Mouse (Mus musculus) thymus, postnatal 25 days (tissue): ENCODE results near the gene Rnf212.
A peak's percentile ranks its signal among the peaks of the same experiment; 100 is the strongest.

Experiments used
- DNase-seq: peaks from one replicate; pipeline ENCODE4 v3.0.0; 2022

The Rnf212 gene

DNA sequence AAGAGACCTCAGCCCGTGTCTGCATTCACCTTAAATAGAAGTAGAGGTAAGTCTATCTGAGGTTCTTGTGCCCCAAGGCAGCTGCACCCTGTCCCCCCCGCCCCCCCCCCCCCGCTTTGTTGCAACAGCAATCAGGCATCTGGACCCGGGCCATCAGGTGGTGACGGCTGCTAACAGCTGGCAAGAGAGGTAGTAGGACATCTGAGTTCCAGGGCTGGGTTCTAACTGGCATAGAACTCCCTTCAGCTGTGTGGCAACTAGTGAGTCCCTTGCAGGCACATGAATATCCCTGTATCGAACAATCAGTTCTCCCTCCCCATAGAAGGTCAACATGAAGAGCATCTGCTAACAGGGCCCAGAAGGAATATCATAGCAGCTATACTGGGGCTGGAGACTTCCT lies 62.8 kb downstream of the Rnf212 start:
- no peak for DNase-seq

DNA sequence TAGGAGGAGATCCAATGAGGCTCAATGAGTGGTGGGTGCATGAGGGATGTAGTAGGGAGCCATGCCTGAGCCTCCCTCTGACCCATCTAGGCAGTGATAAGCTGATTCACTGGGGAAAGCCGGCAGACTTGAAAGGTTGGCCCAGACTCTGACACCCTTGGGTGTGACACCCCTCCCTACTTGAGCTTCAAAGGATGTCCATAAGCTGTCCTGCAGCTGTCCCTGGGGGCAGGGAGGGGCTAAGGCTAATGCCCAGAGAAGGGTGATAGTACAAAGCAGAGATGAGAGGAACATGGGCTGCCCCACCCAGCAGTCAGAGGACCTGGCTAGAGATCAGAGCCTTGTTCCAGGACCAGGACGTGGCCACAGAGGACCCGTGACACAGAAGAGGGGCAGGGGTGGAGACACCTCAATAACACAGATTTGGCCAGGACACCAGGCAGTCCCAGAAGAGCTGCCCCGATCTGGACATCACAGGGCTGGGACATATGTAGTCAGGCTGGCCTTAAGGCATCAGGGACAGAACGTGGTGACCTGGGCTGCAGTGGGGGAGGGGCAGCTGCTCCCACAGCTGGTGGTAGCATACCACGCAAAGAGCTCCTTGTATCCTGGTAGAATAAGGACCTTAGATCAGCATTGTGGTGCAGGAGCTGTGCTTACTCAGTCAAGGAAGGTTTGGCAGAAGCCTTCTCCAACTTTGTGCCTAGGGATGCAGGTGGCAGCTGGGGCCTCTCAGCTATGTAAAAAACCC lies 65.6 kb downstream of the Rnf212 start:
- no peak for DNase-seq

DNA sequence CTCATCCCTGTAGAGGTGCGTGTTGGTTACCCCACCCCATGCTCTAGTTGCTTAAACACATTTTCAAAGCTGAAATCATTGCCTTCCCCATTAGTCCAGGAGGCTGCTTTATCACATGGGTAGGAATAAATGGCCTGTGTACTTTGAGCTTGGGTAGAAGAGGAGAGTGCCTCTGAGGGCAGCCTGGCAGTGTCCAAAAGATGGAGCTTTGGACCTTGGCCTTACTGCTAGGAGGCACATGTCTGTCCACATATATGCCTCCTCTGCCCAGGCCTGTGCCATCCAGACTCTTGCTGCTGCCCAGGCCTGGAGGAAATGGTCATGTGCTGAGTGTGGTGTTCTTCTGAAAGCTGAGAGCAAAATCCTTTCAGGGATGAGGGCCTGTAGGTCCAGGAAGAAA lies 66.4 kb downstream of the Rnf212 start:
- DNase-seq: no peak

DNA sequence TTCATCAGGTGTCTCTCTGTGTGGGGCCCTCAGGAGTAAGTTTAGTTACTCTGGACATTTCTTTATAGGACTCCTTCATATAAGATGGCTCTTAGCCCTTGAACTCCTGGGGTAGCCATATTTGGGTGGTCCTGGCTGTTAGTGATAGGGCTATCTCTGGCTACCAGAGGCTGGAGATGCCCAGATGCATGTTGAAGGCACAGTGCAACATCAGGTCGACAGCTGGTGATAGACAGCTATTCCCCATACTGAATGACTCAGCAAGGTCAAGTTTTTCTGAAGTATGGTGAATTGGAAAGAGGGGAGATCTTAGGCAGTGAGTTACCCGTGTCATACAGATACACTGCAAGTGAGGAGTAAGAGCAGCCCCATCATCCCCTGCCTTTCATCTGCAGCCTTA lies 67.0 kb downstream of the Rnf212 start:
- no peak for DNase-seq

DNA sequence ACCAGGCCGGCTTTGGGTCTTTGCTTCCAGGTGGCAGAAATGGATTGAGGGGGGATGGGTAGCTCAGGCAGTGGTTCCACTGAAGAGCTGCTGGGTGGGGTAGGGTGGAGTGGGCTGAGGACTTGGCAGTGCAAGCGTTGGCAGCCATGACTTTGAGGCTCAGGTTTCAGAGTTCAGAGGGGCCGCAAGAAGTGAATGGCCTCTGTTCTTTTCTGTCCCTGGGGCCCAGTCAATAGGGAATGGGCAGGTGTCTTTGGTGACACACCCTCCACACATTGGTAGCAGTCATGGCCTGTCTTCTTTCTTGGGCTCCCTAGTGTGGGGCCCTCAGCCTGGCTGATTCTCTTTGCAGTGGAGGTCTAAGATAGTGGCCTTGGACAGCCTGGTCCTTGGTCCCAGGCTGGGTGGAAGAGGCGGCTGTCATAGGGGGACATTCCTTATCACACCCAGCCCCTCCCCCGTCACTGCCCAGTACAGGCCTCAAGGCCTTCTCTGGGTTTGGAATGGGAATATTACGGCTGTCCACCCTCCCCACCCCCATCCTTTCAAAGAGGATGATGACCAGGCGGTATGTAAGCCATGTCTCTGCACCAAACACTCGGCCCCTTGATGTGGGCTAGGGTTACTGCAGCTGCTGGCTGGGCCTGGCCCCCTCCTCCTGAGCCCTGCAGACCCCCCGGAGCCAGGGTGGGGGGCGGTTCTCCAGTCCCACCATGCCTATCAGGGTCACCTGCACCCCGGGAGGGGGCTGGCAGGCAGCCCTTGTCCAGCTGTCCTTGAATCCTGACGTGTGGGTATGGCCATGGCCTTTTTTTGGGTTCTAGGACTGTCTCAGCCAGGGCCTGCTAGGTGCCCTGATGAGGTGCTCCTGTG lies 70.8 kb downstream of the Rnf212 start:
- DNase-seq: no peak

DNA sequence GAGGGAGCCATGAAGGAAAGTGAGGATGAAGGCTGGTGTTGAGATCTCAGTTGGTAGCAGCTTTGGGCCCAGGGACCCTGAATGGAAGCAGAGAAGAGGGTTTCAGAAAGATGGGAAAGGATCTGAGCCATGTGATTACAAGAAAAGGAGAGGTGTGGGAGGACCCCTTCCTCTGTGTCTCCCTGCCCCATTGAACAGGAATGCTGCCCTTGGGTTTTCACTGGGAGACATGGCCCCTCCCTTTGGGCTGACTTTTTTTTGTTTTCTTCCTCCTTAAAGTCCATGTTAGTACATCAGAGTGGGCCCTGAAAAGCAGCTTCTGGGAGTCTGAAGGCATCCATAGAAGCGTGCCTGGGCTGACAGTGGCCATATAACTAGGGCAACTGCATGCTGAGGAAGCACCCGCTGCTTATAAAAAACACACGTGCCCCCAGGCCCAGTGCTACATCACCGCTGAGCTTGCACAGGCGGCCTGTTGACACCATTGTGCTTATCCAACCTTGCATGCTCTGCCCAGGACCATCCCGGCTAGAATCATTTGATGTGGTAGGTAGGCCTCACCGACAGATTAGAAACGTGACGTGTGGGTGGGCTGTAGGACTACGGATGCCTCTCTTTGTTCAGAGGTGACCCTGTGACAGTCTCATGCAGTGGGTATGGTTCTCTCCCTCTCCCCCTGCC lies 73.3 kb downstream of the Rnf212 start:
- no peak for DNase-seq

DNA sequence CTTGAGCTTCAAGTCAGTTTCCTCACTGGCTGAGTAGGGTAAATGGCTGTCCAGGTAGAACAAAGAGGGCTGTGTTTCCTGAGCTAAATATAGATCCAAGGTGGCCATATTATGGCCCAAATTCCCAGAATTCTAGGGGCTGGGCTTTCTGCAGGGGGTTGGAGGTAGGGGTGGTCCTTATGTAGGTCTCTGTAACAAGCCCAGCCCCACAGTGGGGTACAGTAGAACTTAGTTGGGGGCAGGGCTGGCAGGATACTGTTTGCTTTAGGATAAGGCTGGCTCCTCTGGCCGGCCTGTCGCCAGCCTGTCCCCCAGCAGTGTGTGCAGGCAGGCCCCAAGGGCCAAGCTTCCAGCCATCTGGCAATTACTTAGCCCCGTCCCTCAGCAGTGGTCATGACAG lies 74.4 kb downstream of the Rnf212 start:
- no peak for DNase-seq

DNA sequence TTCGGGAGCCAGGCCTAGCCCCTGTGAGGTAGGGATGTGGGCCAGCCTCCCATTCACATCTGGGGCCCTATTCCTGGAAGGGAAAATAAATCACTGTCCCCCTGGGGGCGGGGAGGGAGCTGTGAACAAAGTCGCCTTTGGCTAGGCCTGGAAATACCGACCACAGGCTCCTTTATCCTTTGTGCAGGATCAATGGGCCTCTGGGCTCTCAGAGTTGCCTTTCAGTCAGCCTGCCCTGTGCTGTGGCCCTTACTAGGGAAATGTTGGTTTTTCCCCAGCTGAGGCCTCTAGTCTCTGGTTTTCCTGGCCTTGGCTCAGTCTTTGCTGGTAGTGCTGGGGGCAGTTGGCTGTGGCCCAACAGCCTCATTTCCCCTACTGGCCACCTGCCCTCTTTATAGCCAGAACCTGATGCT lies 77.4 kb downstream of the Rnf212 start:
- no peak for DNase-seq

DNA sequence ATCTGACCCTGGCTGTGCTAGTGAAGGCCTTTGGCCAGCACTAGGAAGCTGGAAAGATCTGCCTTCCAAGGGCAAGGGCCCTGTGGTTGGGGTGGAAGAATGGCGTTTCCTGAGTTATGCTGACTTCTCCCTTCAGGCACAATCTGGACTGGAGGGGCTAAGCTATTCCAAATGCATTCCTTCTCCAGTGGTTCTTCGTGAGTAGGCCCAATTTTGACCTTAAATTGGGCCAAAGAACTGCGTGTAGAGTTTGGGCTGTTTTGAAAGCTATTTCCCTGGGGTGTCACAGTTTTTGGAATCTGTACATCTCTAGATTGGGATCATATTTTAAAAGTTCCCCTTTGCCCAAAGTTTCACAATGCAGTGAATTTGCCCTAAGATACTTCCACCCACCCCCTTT lies 78.2 kb downstream of the Rnf212 start:
- no peak for DNase-seq

DNA sequence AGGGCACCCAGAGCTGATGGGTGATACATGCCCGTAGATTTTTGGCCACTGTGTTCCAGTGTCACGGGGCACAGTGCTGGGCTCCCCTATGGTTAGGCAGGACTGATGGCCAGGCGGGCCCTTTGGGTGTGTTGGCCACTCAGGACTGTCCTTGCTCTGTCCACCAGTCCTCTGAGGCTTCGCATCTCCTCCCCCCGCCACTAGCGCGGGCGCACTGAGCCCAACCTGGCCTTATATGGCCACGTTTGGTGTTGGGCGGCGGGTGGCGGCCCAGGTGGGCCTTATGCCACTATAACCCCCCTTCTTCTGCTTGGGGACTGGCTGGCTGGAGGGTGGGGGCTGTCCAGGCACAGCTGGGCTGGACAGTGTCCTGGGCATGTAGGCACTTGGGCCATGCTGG lies 78.9 kb downstream of the Rnf212 start:
- no peak for DNase-seq

DNA sequence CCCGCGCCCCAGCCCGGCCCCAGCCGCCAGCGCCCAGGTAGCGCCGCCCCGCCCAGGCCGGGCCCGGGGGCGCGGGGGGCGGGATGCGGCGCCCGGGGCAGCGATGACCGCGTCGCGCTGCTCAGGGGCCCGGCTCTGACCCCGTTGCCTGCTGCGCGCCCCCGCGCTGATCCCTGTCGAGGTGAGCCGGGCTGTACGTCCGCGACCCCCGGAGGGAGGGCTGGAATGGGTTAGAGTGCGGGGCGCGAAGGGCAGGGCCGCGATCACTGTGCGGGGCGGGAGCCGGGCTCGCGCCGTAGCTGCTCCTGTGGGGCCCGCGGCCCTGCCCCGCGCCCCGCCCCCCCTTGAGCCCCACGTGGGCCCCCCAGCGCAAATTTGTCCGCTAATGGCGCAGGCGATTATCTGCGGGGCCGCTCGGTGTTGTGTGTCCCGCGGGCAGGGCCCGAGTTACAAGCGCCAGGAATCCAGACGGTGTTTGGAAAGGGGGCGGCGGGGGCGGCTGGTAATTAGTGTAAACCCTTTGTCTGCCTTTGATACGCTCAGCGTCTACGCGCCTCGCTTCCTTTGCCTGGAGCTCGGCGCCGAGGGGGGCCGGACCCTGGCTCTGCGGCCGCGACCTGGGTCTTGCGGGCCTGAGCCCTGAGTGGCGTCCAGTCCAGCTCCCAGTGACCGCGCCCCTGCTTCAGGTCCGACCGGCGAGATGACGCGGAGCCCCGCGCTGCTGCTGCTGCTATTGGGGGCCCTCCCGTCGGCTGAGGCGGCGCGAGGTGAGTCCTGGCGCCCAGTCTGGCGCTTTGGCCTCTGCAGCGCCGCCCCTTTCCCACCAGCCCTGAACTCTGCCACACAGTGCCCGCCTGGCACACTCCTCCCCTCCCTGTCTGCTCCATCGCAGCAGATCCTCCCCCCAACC lies 80.2 kb downstream of the Rnf212 start:
- DNase-seq: peak; percentile 22

DNA sequence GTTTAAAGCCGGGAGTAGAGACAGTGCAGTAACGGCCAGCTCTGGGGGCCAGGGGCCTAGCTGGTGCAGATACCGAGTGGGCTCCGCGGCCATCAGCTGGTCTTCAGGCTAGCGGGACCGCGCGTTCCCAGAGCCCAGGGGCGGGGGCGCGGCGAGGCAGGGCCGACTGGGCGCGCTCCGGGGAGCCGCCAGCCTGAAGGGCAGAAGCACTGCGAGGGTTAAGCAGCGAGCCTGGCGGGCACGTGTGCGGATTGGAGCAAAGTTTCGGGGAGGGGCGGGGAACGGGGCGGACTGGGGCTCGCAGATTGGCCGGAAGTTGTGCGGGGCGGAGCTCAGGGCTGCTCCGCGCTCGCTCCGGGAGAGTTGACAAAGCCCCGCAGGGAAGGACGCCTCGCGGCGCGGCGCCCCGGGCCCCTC lies 80.9 kb downstream of the Rnf212 start:
- peak; percentile 87 for DNase-seq

DNA sequence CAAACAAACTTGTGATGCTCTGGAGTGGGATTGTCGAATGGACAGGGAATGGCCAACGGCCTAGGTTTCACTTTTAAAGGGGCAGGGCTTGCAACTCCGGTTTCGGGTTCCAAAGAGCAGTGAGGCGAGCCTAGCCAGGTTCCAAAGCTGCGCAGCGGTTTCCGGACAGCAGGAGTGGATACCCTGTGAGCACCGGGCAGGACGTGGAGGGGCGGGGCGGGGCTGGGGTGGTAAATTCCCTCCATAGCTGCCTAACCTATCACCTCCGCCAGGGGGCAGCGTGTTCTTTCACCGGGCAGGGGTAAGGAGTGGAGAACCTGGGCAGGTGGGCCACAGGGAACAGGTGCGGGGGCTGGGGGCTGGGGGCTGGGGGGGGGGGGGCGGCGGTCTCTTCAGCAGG lies 82.5 kb downstream of the Rnf212 start, which contains the start of gene Fgfrl1:
Gene Fgfrl1, plus strand, starts transcription at position 112 of the 400 bp plus-strand sequence.
- DNase-seq: peak; percentile 75

DNA sequence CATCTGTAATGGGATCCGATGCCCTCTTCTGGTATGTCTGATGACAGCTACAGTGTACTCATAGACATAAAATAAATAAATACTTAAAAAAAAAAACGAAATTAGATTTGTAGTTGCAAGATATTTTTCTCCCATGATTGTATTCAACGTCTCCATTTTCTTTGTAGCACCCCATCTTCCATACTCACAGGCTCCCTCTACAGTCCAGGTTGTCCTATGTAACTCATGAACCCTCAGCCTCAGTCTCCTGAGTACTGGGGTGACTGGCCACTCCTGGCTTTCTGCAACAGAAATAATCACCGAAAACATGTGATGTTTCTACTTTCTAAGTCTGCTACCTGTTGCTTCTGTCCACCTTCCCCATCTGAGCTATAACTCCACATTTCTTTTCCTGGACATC lies 83.6 kb downstream of the Rnf212 start:
- peak; percentile 14 for DNase-seq

DNA sequence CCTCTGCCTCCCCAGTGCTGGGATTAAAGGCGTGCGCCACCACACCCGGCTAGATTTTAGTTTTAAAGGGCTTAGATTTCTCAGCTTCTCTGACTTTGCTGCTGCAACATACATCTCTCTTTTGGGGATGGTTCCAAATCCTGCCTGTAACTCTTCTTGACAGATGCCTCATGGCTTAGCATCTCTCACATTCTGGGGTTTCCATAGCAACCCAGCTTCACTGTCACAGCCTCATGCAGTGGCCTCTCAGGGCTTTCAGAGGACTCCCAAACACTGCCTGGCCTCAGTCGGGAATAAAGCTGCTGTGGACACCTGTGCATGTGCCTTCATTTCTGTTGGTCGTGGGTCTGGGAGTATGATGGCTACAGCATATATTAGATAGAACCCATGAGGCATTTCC lies 85.7 kb downstream of the Rnf212 start:
- DNase-seq: no peak

DNA sequence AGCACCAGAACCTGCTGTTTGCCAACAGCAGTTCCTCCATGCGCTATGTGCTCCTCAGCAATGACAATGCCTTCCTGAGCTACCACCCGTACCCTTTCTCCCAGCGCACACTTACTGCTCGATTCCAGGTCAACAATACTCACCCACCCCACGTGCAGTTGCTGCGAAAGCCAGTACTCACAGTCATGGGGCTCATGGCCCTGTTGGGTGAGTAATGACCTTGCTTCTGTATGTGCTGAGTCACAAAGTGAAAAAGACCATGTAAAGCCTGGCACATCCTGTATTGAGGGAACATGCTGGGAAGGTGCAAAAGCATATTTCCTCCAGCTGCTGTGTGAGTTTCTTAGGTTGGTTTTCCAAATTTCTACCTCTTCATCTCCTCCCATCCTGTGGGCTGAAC lies 93.9 kb downstream of the Rnf212 start:
- no peak for DNase-seq

DNA sequence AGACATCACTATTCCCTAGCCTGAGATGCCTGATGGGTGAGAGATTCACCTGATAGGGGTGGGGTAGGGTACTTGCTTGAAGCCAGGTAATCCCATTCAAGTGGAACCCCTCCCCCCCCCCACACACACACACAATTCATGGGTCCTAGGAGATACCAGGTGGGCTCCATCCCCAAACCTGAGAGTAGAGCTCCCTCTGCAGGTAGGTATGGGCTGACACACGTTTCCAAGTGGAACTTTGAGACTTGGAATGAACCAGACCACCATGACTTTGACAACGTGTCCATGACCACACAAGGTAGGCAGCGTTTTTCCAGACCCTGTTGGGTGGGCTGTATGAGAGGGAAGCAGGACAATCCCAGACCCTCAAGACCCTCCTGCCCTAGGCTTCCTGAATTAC lies 94.9 kb downstream of the Rnf212 start:
- DNase-seq: no peak
